Mouse (Mus musculus) midbrain, embryonic 12.5 days (tissue): ENCODE measurements at regions not wholly inside any gene's neighbourhood (a gene's known extent, or its start where the extent isn't known, plus 50 kb on each side); places are given as distances from the start of the nearest gene placed in this dataset.

ENCODE experiments used
- ATAC-seq: fragments of 200-750 bp; cut with Nextera tagmentation; 2 replicates; pipeline ENCODE4 v1.8.0; 2017; ENCODE audit warnings: low read depth, moderate TSS enrichment, moderate library complexity; ENCODE audit not compliant: low FRiP score
- H3K27ac ChIP-seq: fragments of 300-500 bp; sonication (generic); replicated peaks from 2 replicates; pipeline ENCODE4 v1.5.1; 2016; ENCODE audit warnings: mild to moderate bottlenecking
- H3K27me3 ChIP-seq: fragments of 300-500 bp; sonication (generic); 2 replicates; pipeline ENCODE4 v1.6.1; 2016; ENCODE audit warnings: mild to moderate bottlenecking
- H3K36me3 ChIP-seq: fragments of 300-500 bp; sonication (generic); 2 replicates; pipeline ENCODE4 v1.6.1; 2016
- H3K4me1 ChIP-seq: fragments of 300-500 bp; sonication (generic); 2 replicates; pipeline ENCODE4 v1.6.1; 2016
- H3K4me2 ChIP-seq: fragments of 300-500 bp; sonication (generic); replicated peaks from 2 replicates; pipeline ENCODE4 v1.6.1; 2016; ENCODE audit warnings: mild to moderate bottlenecking, moderate library complexity
- H3K4me3 ChIP-seq: fragments of 300-500 bp; sonication (generic); 2 replicates; pipeline ENCODE4 v1.5.1; 2016; ENCODE audit warnings: mild to moderate bottlenecking
- H3K9ac ChIP-seq: fragments of 300-500 bp; sonication (generic); replicated peaks from 2 replicates; pipeline ENCODE4 v1.6.1; 2016; ENCODE audit warnings: mild to moderate bottlenecking, moderate library complexity
- H3K9me3 ChIP-seq: fragments of 300-500 bp; sonication (generic); 2 replicates; pipeline ENCODE4 v1.6.1; 2016; ENCODE audit warnings: mild to moderate bottlenecking
- WGBS: fragments of 180-500 bp; shearing (Covaris S2); methylation state at CpG from one replicate; pipeline ENCODE4 v1.1.7; 2016; 5-methylcytosine and 5-hydroxymethylcytosine counted together

DNA sequence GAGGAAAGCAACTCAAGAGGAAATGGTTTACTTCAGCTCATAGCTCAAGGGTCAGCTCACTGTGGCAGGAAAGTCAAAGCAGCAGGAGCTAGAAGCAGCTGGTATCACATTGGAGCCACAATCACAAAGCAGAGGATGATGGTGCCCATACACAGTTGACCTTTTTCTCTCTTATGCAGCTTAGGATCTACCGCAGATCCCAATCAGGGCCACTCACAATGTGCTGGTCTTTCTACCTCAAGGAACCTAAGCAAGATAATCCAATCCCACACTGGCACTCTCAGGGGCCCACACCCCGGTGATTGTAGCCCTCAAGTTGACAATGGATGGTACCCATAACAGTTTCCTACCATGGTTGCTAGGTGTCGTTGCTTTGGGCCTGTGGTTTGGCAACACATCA is 55.6 kb upstream of the Gm11983 start:
- no peak for ATAC-seq
- Histone ChIP-seq H3K4me3 (no peak overlapping the region), H3K4me1 (no peaks in the 10 kb centered on the region), H3K27ac (no peak overlapping the region), H3K9ac (no peak overlapping the region), H3K36me3 (no peaks in the 10 kb centered on the region), H3K4me2 (no peak overlapping the region), H3K9me3 (no peaks in the 10 kb centered on the region), H3K27me3 (no peaks in the 10 kb centered on the region)
- 93% methylated on average over 3 of the region's 3 CpGs for WGBS

DNA sequence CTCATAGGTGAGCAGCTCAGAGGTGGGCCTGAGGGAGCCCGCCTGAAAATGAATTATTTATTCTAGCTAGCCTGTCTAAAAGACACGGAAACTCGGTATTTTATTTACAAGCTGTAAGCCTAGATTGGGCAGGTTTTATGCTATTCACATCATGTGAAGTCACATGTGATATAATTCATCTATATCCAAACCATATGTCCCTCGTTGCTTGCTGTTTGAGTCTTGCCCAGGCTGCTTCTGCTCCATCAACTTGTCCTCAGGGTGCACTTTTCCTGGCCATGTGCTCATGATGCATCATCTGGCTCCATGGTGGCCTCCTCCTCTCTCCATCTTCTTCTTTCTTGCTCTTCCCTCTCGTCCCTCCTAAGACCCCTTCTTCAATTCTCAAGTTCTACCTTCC is 53.0 kb upstream of the Gm11983 start:
- H3K4me2 ChIP-seq = no peak overlapping the region
- no peaks in the 10 kb centered on the region for H3K4me1 ChIP-seq
- H3K27me3 ChIP-seq = no peaks in the 10 kb centered on the region
- no peak overlapping the region for H3K27ac ChIP-seq
- ATAC-seq = 0 out of 2 replicates have a peak, but pooled peaks have one; percentile 38
- no peak overlapping the region for H3K9ac ChIP-seq
- 76% methylated on average over 5 of the region's 5 CpGs for WGBS
- no peaks in the 10 kb centered on the region for H3K36me3 ChIP-seq
- no peaks in the 10 kb centered on the region for H3K9me3 ChIP-seq
- no peak overlapping the region for H3K4me3 ChIP-seq

DNA sequence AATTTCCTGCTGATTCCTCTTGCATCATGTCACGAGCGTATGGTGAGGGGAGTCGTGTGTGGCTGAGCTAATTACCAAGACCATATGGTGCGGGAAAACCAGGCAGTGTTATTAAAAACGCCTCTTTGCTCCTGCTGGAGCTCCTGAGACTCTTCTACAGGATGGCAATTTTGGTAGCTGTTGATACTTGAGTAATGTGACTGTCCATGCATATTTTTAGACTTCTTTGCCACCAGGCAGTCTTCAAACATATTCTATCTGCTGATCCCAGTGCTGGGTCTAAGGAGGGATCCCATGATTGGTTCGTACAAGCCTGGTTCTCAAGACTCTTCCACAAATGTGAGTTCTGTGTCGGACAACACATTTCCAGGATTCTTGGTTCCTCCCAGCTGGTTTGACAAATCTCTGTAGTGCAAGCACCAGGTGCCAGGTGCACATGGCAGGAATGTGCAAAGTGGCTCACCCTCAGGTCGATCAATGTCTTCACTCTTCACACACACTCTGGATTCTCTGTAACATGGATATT is 52.3 kb upstream of the Gm11983 start:
- Histone ChIP-seq H3K4me3 (no peak overlapping the region), H3K9ac (no peak overlapping the region), H3K9me3 (no peaks in the 10 kb centered on the region), H3K36me3 (no peaks in the 10 kb centered on the region), H3K4me2 (no peak overlapping the region), H3K27ac (no peak overlapping the region), H3K4me1 (no peaks in the 10 kb centered on the region), H3K27me3 (no peaks in the 10 kb centered on the region)
- WGBS = 73% methylated on average over 8 of the region's 8 CpGs
- no peak for ATAC-seq

DNA sequence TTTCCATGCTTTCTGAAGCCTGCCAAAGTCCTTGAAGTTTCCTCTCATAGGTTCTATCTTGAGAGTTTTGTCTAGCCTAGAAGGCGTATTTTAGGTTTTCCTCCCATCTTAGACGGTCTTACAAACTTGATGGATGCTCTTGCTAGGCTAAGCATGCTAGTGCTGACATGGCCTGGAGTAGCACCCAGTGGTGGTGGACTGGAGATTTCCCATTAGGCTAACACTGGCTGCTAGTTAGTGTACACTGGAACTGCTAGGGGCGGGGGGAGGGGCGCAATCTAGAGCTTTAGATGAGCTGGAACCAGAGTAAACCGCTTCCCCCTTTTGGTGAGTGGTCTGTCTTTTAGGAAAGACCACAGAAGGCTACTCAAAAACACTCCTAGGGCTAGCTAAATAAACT is 51.7 kb upstream of the Gm11983 start:
- Histone ChIP-seq H3K9me3 (no peaks in the 10 kb centered on the region), H3K4me1 (no peaks in the 10 kb centered on the region), H3K27ac (no peak overlapping the region), H3K27me3 (no peaks in the 10 kb centered on the region), H3K36me3 (no peaks in the 10 kb centered on the region), H3K4me3 (no peak overlapping the region), H3K4me2 (no peak overlapping the region), H3K9ac (no peak overlapping the region)
- no peak for ATAC-seq
- 92% methylated on average over 5 of the region's 5 CpGs for WGBS
